Mouse (Mus musculus): ENCODE results near the gene Ttc25. TPM values are rescaled to one million over a fixed set of nuclear protein-coding genes. Genes with fewer than 3 reads are reported as not detected.

The Ttc25 gene
- polyA plus RNA-seq, 2 experiments: 0.14 to 0.55 TPM

DNA sequence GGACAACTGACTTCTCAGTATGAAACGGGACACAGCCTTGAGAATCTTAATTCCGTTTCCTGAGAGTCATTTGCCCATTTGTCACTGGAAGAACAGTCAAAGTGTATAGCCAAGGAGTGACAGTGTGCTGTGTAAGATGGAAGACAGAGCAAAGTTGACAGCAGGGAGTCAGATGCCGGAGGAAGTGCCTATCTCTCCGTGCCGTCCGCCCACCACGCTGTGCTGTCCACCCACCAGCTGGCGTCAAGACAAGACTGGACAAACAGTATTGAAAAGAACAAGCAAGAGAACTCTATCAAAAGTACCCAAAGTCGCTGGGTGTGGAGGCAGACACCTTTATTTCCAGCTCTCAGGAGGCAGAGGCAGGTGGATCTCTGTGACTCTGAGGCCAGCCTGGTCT, 57.7 kb downstream of the Ttc25 start:
- Histone ChIP-seq H3K4me3 (replicated peaks; ENCODE audit: low read length) (no peak overlapping the region), H3K27ac (replicated peaks; ENCODE audit: low read depth, low read length) (no peak overlapping the region), H3K9me3 (ENCODE audit: control insufficient read depth, low read length) (no peaks in the 10 kb centered on the region), H3K27me3 (ENCODE audit: control insufficient read depth, insufficient read depth, low read length) (no peaks in the 10 kb centered on the region), H3K36me3 (ENCODE audit: control insufficient read depth, insufficient read depth, low read length) (peaks cover 44% of the 10 kb centered on the region), H3K4me1 (ENCODE audit: control insufficient read depth, insufficient read depth, low read length) (no peaks in the 10 kb centered on the region), H3K9ac (ENCODE audit: low read depth, low read length, severe bottlenecking) (no peak overlapping the region), H3K4me2 (replicated peaks; ENCODE audit: low read depth, low read length, severe bottlenecking) (no peak overlapping the region)
- 95% methylated on average over 9 of the region's 9 CpGs for WGBS
- no peak for TF ChIP-seq POLR2A (IDR thresholded peaks at IDR 0.05; ENCODE audit: borderline replicate concordance, extremely low read depth, insufficient read depth, insufficient read length)
- no peak for ATAC-seq (ENCODE audit: low FRiP score, low read depth)
- DNase-seq (ENCODE audit: low spot score): no peak

DNA sequence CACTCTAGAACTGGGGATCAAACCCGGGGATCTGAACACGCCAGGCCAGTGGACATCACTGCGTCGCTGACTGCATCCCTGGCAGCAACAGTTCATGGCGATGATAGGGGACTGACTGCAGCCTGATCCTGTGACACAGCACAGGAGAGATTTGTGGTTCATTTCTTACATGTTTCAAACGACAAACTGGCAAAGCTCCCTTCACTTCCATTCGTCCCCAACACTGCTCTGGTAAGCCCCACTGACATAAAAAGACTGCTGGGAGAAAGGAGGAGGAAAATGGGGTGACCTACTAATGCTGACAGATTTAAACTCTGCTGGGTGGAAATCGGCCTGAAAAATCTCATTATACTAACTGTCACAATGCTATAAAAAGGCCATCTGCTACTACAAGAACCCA, 58.4 kb downstream of the Ttc25 start:
- no peaks in the 10 kb centered on the region for H3K9me3 ChIP-seq (ENCODE audit: control insufficient read depth, low read length)
- no peaks in the 10 kb centered on the region for H3K27me3 ChIP-seq (ENCODE audit: control insufficient read depth, insufficient read depth, low read length)
- WGBS: 75% methylated on average over 8 of the region's 8 CpGs
- no peak overlapping the region for H3K4me3 ChIP-seq (replicated peaks; ENCODE audit: low read length)
- DNase-seq (ENCODE audit: low spot score) (no peak), ATAC-seq (ENCODE audit: low FRiP score, low read depth) (no peak)
- H3K9ac ChIP-seq (ENCODE audit: low read depth, low read length, severe bottlenecking): no peak overlapping the region
- TF ChIP-seq POLR2A (IDR thresholded peaks at IDR 0.05; ENCODE audit: borderline replicate concordance, extremely low read depth, insufficient read depth, insufficient read length): no peak
- H3K4me1 ChIP-seq (ENCODE audit: control insufficient read depth, insufficient read depth, low read length): no peaks in the 10 kb centered on the region
- H3K4me2 ChIP-seq (replicated peaks; ENCODE audit: low read depth, low read length, severe bottlenecking): no peak overlapping the region
- H3K27ac ChIP-seq (replicated peaks; ENCODE audit: low read depth, low read length): no peak overlapping the region
- peaks cover 41% of the 10 kb centered on the region for H3K36me3 ChIP-seq (ENCODE audit: control insufficient read depth, insufficient read depth, low read length)

DNA sequence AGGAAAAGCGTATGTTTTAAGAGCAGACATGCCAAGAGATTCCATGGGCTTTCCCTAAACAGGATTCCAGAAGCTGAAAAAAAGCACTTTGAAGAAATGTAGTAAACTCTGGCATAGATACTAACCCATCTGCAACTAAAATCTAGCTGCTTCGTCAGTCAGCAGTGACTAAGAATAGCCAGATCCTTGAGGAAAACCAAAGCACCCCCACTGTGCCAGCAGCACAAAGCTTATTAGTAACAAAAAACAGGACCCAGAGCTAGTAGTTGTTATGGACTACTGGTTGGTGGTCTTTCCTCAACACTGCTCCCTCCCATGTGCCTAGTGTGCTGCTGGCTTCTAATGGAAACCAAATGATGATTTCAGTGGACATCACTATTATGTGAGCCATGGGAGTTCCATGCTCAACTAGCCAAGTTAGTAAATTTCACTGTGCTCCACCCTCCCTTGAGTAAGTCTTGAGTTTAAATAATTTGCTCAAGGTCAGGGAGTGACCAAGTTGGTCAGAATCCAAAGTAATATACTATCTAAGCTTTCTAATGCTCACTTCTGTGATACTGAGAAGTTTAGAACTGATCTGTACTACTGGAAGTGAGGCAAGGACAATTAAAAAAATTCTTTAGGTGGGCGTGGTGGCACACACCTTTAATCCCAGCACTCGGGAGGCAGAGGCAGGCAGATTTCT, 59.1 kb downstream of the Ttc25 start:
- peaks cover 34% of the 10 kb centered on the region for H3K36me3 ChIP-seq (ENCODE audit: control insufficient read depth, insufficient read depth, low read length)
- H3K4me1 ChIP-seq (ENCODE audit: control insufficient read depth, insufficient read depth, low read length): no peaks in the 10 kb centered on the region
- no peak overlapping the region for H3K27ac ChIP-seq (replicated peaks; ENCODE audit: low read depth, low read length)
- H3K4me3 ChIP-seq (replicated peaks; ENCODE audit: low read length): no peak overlapping the region
- H3K27me3 ChIP-seq (ENCODE audit: control insufficient read depth, insufficient read depth, low read length): no peaks in the 10 kb centered on the region
- DNase-seq (ENCODE audit: low spot score): peak; percentile 16
- H3K9me3 ChIP-seq (ENCODE audit: control insufficient read depth, low read length): no peaks in the 10 kb centered on the region
- no peak for TF ChIP-seq POLR2A (IDR thresholded peaks at IDR 0.05; ENCODE audit: borderline replicate concordance, extremely low read depth, insufficient read depth, insufficient read length)
- H3K4me2 ChIP-seq (replicated peaks; ENCODE audit: low read depth, low read length, severe bottlenecking): no peak overlapping the region
- 0 out of 2 replicates have a peak, but pooled peaks have one; percentile 12 for ATAC-seq (ENCODE audit: low FRiP score, low read depth)
- 70% methylated on average over 4 of the region's 4 CpGs for WGBS
- no peak overlapping the region for H3K9ac ChIP-seq (ENCODE audit: low read depth, low read length, severe bottlenecking)

DNA sequence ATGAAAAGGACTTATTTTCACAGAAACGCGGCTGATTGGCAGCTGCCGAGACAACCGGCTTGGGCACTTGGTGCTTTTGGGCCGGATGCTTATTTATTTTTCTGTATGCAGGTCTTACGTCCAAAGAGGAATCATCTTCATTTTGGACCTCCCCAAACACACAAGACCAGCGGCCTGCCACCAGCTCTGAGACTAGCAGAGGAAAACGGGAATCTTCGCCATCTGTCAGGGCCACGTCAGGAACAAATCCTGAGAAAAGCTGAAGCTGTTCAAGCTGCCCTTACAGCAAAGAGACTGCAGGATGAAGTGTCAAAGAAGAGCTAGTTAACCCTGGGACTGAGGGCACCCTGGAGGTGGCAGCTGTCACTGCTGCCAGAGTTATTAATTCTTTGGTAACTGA, 60.0 kb downstream of the Ttc25 start:
- Histone ChIP-seq H3K4me3 (replicated peaks; ENCODE audit: low read length) (no peak overlapping the region), H3K9ac (ENCODE audit: low read depth, low read length, severe bottlenecking) (no peak overlapping the region), H3K9me3 (ENCODE audit: control insufficient read depth, low read length) (no peaks in the 10 kb centered on the region), H3K27ac (replicated peaks; ENCODE audit: low read depth, low read length) (no peak overlapping the region), H3K4me2 (replicated peaks; ENCODE audit: low read depth, low read length, severe bottlenecking) (no peak overlapping the region), H3K36me3 (ENCODE audit: control insufficient read depth, insufficient read depth, low read length) (peaks cover 24% of the 10 kb centered on the region), H3K4me1 (ENCODE audit: control insufficient read depth, insufficient read depth, low read length) (peaks cover 4% of the 10 kb centered on the region; the same call in 1 of the 2 replicates), H3K27me3 (ENCODE audit: control insufficient read depth, insufficient read depth, low read length) (no peaks in the 10 kb centered on the region)
- TF ChIP-seq POLR2A (IDR thresholded peaks at IDR 0.05; ENCODE audit: borderline replicate concordance, extremely low read depth, insufficient read depth, insufficient read length): no peak
- DNase-seq (ENCODE audit: low spot score) (no peak), ATAC-seq (ENCODE audit: low FRiP score, low read depth) (no peak)
- 91% methylated on average over 10 of the region's 10 CpGs for WGBS

DNA sequence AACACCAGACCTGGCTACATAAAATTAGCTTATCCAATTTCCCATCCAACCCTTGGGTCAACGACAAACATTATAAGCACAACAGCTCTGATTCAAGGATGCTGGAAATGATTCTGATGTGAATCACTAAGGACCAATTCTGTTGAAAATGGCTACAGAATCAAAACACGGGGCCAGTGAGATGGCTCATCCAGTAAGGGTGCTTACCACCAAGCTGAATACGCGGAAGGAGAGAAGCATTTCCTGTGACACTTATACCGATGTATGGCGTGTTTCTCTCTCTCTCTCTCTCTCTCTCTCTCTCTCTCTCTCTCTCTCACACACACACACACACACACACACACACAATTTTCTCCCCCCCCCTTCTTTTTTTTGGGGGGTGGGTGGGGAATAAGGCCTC, 61.7 kb downstream of the Ttc25 start:
- WGBS: 93% methylated on average over 6 of the region's 6 CpGs
- H3K4me2 ChIP-seq (replicated peaks; ENCODE audit: low read depth, low read length, severe bottlenecking): no peak overlapping the region
- peaks cover 16% of the 10 kb centered on the region for H3K36me3 ChIP-seq (ENCODE audit: control insufficient read depth, insufficient read depth, low read length)

More for the DNA sequence above, 61.7 kb downstream of the Ttc25 start:
- no peak overlapping the region for H3K9ac ChIP-seq (ENCODE audit: low read depth, low read length, severe bottlenecking)
- DNase-seq (ENCODE audit: low spot score) (no peak), ATAC-seq (ENCODE audit: low FRiP score, low read depth) (no peak)
- H3K27ac ChIP-seq (replicated peaks; ENCODE audit: low read depth, low read length): no peak overlapping the region
- H3K9me3 ChIP-seq (ENCODE audit: control insufficient read depth, low read length): no peaks in the 10 kb centered on the region
- H3K27me3 ChIP-seq (ENCODE audit: control insufficient read depth, insufficient read depth, low read length): no peaks in the 10 kb centered on the region
- TF ChIP-seq POLR2A (IDR thresholded peaks at IDR 0.05; ENCODE audit: borderline replicate concordance, extremely low read depth, insufficient read depth, insufficient read length): no peak
- no peak overlapping the region for H3K4me3 ChIP-seq (replicated peaks; ENCODE audit: low read length)
- H3K4me1 ChIP-seq (ENCODE audit: control insufficient read depth, insufficient read depth, low read length): peaks cover 6% of the 10 kb centered on the region; the same call in 1 of the 2 replicates
